Mouse (Mus musculus): ENCODE measurements around the gene Hadh.

- TF ChIP-seq CTCF (IDR thresholded peaks at IDR 0.05; ENCODE audit: low read depth, low read length) (no peak), POLR2A (IDR thresholded peaks at IDR 0.05; ENCODE audit: borderline replicate concordance, low read depth, low read length) (no peak)
These were observed 25.0 kb upstream of the Hadh start for GRCm38 (mm10) chr3:131296893-131297292.

Data from bone marrow macrophage, adult 2 months (primary cell).